Mouse (Mus musculus): ENCODE results near the gene Dock6.

The Dock6 gene

DNA sequence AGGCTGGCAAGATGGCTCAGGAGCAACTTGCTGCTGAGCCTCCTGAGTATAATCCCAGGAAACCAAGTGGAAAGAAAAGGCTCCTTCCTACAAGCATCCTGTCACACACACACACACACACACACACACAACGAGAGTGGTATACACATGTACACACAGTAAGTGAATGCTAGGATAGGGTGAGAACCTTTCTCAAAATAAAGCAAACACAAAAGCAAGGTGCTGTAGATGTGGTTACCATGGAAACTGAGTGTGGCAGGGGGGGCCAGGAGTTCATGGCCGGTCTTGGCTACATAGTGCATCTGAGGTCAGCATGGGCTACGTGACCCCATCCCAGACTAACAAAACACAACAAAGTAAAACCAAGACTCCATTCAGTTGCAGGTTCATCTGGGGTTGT is 1.4 kb downstream of the Dock6 start:
- TF ChIP-seq GATA4 (IDR thresholded peaks at IDR 0.05; ENCODE audit: insufficient replicate concordance, low read length) = no peak

DNA sequence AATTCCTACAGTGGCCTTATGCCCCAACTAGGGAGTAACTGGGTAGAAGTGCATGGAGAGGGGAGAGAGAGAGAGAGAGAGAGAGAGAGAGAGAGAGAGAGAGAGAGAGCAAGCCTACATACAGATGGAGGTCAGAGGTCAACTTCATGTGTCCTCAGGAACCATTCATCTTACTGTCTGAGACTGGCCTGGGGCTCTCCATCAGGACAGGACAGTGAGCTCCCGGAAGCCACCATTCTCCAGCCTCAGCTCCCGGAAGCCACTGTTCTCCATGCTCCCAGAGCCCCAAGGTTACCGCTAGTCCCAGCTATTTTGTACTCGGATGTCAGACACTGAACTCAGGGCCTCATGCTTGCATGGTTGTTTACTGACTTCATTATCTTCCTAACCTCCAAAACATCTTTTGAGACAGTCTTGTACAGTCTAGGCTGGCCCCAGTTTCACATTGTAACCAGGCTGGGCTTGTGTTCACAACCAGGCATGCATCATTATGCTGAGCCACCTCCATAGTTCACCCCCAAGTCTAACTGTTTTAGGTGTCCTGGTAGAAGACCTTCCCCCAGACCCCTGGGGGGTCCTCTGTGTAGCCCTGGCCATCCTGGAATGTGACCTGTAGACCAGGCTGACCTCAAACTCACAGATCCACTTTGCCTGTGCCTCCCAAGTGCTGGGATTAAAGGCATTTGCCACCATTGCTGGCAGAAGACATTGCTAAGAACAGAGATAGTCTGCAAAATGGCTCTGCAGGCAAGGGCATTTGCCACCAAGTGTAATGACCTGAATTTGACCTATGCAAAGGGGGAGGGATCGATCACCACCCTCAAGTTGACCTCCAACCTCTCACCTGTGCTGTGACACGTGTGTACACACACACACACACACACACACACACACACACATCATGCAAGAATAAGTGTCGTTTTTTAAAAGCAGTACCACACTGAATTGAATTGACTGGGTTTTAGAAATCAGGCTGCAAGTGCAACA is 2.5 kb downstream of the Dock6 start:
- no peak for TF ChIP-seq GATA4 (IDR thresholded peaks at IDR 0.05; ENCODE audit: insufficient replicate concordance, low read length)

- no peak for TF ChIP-seq GATA4 (IDR thresholded peaks at IDR 0.05; ENCODE audit: insufficient replicate concordance, low read length)
Measured at GRCm38 (mm10) chr9:21847926-21848325, 4.5 kb downstream of the Dock6 start.

GRCm38 (mm10) chr9:21847425-21847824 is 5.0 kb downstream of the Dock6 start:
- TF ChIP-seq GATA4 (IDR thresholded peaks at IDR 0.05; ENCODE audit: insufficient replicate concordance, low read length) = no peak

GRCm38 (mm10) chr9:21846755-21847341 is 5.6 kb downstream of the Dock6 start:
- 0 out of 2 replicates have a peak, but pooled peaks have one; percentile 27 for TF ChIP-seq GATA4 (IDR thresholded peaks at IDR 0.05; ENCODE audit: insufficient replicate concordance, low read length)

- no peak for TF ChIP-seq GATA4 (IDR thresholded peaks at IDR 0.05; ENCODE audit: insufficient replicate concordance, low read length)
Measured at GRCm38 (mm10) chr9:21845381-21846080, 6.9 kb downstream of the Dock6 start.

- no peak for TF ChIP-seq GATA4 (IDR thresholded peaks at IDR 0.05; ENCODE audit: insufficient replicate concordance, low read length)
Measured at GRCm38 (mm10) chr9:21843086-21843485, 9.3 kb downstream of the Dock6 start.

GRCm38 (mm10) chr9:21842391-21842790 is 10.0 kb downstream of the Dock6 start:
- TF ChIP-seq GATA4 (IDR thresholded peaks at IDR 0.05; ENCODE audit: insufficient replicate concordance, low read length) = no peak

GRCm38 (mm10) chr9:21841340-21841739 is 11.1 kb downstream of the Dock6 start:
- no peak for TF ChIP-seq GATA4 (IDR thresholded peaks at IDR 0.05; ENCODE audit: insufficient replicate concordance, low read length)

DNA sequence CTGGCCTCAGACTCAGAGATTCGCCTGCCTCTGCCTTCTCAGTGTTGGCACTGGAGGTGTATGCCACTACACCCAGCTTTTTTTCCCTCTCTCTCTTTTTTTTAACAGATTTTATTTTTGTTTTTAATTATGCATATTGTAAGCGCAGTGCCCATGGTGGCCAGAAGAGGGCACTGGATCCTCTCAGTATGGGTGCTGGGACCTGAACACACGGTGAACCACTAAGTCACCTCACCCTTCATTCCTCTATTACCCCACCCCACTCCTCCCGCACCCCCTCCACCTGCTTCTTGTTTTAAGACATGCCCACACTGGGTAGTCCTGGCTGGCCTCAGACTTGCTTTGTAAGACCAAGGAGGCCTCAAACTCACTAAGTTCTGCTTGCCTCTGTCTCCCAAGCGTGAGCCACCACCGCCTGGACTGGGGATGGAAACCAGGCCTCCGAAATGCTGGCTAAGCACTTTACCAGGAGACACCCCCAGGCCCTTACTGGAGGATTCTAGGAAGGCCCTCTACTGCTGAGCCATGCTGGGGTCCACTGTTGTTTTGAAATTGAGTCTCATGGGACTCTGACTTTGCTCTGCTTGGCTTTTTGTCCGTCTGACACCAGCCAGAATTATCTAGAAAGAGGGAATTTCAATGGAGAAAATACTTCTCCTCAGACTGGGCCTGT is 12.2 kb downstream of the Dock6 start:
- TF ChIP-seq GATA4 (IDR thresholded peaks at IDR 0.05; ENCODE audit: insufficient replicate concordance, low read length) = no peak

DNA sequence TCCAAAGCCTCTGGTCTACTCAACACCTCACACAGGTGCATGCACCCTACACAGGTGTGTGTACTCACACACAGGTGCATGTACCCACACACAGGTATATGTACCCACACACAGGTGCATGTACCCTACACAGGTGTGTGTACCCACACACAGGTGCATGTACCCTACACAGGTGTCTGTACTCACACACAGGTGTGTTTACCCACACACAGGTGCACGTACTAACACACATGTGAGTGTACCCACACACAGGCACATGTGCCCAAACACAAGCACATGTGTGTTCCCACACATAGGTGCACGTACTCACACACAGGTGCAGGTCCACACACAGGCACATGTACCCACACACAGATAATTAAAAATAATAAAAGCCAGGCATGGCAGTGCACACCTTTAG is 14.7 kb downstream of the Dock6 start:
- no peak for TF ChIP-seq GATA4 (IDR thresholded peaks at IDR 0.05; ENCODE audit: insufficient replicate concordance, low read length)

DNA sequence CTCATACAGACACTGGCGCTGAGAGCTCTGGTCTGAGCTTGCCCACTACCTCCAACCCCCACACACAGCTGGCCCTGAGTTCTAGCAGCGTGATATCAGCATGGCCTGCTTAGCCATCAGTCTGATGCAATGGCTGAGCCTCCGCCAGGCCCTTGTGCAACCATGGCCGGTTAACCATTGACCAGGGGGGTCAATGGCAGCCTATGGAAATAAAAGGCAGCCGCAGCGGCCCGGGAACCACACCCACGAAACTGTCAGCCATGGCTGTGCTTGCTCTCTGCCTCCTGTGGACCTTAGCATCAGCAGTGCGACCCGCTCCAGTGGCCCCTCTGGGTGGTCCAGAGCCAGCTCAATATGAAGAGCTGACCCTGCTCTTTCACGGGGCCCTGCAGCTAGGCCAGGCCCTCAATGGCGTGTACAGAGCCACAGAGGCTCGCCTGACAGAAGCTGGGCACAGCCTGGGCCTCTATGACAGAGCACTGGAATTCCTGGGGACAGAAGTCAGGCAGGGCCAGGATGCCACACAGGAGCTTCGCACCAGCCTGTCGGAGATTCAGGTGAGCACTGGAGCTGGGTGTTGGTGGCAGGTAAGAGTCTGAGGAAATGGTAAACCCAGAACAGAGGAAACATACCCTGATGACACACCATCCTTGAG is 17.1 kb downstream of the Dock6 start, which contains the start of gene Angptl8:
Angptl8 (plus strand) TSS at position 253 of the 655 bp plus-strand sequence.
- TF ChIP-seq GATA4 (IDR thresholded peaks at IDR 0.05; ENCODE audit: insufficient replicate concordance, low read length) = no peak; the same call in 1 of the 2 replicates

- TF ChIP-seq GATA4 (IDR thresholded peaks at IDR 0.05; ENCODE audit: insufficient replicate concordance, low read length) = no peak
Measured at GRCm38 (mm10) chr9:21831558-21832240, 20.7 kb downstream of the Dock6 start.

DNA sequence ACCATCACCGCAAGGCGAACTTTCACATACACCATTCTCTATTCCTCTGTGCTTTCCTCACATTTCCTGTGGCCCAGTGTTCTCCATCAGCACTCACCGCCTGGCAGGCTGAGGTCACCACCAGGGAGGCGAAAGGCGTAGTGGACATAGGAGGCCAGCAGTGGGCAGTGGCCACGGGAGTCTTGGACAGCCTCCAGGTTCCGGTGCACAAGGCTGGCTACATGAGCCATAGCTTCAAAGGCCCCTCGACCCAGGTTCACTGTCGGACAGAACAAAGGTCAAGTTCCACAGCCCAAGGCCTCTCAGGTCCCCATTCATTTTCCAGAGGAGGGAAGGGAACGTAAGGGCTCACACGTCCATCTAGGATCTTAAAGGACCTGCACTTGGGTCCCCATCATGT is 21.5 kb downstream of the Dock6 start:
- TF ChIP-seq GATA4 (IDR thresholded peaks at IDR 0.05; ENCODE audit: insufficient replicate concordance, low read length) = no peak
